Mouse (Mus musculus): ENCODE measurements around the gene Tbx19.

Gene Tbx19

DNA sequence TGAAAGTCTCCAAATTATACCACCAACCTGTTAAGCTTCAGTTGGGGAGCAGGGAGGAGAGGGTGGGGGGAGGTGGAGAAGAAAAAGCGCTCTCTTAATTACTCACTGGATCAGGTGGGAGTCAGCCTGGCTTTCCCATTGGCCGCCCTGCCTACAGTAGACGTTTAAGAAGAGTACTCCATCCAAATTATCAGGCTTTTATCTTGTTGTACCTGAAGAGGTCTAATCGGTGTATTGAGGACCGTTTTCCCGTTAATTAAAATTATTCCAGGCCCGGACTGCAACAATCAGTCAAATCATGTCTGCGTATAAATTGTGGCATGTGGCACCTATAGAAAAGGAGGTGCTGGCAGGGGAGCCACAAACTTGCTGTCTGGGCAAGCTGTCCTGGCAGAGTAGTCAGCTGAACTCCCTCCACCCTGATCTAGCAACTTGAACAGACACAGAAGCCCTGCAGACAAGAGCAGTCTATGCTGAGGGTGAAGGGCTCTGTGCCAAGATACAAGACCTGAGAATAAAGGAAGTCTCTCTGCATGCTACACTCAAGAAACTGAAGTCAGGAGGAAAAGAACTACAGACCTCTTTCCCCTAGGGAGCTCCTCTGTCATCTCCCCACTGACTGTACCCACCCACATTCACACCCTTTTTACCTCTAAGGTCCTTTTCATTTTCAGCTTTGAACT is at the start of gene Tbx19:
Gene Tbx19 (minus strand): TSS at position 51 of the 683 bp plus-strand sequence.
- no peak for DNase-seq

DNA sequence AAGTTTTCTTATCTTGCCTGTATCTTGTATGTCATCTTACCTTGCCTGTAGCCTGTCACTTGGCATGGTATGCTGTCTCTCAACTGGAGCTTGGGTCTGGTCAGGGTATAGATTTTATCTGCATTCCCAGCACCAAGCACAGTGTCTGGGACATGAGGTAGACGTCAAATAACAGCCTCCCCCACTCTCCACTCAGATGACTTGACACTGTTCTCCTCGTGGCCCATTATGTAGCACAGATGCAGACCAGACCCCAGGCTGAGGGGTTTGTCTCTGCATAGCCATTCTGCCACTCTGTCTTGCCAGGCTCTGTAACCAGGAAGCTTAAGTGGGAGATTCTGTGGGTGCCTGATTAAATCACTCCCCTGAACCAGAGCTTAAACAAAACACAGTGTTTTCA is 45.0 kb upstream of the Tbx19 start:
- no peak for DNase-seq

GRCm38 (mm10) chr1:165203488-165204035 is 43.0 kb upstream of the Tbx19 start:
- no peak for DNase-seq

GRCm38 (mm10) chr1:165201445-165202012 is 41.0 kb upstream of the Tbx19 start:
- DNase-seq: no peak

DNA sequence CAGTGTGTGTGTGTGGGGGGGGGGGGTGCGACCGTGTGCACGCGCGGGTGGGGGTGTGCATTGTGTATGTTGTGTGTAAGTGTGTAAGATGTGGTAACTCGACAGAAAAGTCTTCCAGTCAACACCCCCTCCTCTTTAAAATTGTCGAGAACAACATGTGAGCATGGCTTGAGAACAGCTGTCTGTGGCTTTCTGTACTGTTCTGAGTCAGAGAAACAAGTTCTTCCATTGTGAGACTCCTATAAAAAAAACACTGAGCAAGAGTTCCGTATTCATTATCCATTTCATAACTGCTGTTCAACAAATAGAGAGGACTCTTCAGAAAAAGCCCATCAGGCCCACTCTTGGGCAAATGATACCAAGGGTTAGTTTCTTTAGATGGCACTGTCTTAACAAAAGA is 40.2 kb upstream of the Tbx19 start:
- DNase-seq: no peak

DNA sequence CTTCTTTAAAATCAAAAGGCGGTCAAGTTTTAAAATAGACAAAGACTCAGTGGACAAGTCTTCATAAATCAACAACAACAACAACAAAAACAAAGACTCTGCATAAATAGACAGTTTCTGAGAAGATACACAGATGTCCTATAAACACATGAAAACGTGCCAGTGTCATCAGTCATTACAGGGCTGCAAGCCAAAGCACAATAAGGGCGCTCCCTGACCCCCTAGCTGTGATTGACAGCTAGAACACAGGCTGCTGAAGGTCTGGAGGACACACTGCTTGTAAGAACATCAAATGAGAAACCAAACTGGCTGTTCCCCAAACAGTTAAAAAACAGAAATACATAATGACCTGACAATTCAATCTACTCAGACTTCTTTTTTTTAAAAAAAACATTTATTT is 39.1 kb upstream of the Tbx19 start:
- DNase-seq: no peak

DNA sequence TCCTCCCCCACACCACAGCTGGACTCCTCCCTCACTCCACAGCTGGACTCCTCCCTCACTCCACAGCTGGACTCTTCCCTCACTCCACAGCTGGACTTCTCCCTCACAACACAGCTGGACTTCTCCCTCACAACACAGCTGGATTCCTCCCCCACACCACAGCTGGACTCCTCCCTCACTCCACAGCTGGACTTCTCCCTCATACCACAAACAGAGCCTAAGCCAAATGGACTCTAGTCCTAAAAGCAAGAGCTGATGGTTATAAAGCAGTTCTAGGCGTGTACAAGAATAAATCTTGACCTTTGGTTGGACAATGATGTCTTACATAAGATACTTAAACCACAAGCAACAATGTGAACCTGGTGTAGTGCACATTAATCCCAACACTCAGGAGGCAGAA is 38.4 kb upstream of the Tbx19 start:
- DNase-seq: no peak

DNA sequence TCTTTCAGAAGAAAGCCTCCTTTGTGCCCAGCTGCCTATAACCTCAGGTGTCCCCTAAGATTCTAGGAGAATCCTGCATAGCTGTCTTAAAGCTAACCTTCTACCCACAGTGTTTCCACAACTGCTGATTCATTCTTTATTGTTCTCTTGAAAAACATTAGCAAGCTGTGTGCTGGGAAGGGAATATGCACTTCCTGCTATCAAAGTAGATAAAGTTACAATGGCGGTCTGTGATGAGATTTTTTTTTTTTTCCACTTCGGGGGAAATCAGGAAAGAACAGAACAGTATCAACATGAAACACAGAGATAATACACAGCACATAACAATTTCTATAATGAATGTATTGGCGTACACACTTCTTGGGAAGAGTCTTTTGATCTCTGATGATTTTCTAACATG is 37.3 kb upstream of the Tbx19 start:
- no peak for DNase-seq

DNA sequence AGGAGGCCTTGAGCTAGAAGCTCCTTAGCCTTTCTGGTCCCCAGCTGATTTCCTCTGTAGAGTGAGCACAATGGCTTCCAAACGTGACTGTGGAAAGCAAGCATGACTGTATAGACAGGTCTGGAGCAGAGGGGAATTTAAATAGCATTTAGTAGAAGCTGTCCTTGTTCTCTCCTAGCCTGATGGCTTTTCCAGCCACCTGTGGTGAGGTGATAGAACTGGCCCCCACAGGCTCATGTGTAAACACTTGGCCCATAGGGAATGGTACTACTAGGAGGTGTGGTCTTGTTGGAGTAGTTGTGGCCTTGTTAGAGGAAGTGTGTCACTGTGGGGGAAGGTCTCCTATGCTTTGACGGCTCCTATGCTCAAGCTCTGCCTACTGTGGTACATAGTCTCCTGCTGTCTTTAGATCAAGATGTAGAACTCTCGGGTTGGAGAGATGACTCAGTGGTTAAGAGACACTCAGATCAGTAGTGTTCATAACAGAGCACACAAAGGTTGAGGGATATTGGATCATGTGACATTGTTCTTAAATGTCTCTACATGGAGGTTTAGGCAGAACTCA is 34.9 kb upstream of the Tbx19 start:
- DNase-seq: no peak

DNA sequence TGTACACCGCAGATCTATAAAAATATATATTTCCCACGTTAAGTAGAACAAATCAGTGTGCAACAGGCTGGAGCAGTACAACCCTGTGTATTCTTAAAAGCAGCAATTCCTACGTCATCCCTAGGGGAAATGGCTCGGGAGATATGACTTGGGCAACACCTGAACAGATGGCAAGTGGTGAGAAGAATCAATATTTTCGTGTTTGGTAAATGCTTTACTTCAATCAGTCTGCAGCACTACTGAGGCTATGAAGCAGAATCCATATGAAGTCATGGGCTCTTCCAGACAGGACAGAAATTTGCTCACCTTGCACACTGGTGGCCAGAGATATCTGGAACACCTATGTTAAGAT is 34.1 kb upstream of the Tbx19 start:
- DNase-seq: no peak

DNA sequence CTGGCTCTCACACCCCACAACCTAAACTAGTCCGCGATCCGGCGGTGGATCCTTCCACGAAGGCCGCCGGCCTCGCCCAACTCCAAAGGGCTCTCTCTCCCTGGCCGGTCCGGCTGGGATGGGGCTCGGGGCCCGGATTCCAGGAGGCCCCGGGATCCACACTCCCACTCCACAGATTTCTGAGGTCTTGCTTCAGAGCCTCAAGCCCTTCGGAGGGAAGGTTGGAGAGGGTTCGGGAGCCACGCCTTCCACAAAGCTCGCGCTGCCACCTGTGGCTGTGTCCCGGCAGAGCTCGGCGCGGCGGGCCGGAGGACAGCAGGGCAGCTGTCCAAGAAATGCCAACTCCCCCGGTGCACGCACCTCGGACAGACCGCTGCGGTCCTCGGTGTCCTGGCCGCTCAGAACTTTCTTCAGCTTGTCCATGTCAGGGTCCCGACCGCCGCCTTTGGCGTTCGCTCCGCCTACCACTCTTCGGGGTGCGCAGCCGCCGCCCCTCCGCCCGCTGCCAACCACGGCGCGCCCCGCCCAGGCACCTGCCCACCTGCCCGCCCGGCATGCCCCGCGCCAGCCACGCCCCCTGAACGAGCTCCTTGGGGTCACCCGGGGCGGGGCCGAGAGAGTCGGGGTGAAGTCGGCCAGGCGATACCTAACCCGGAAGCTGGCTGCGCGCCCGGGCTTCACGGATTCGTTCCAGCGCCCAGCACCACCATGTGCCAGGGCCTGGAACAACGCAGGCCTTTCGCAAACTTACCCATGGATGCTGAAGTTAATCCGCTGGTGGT is 33.5 kb upstream of the Tbx19 start, which contains the start of gene Sft2d2:
Gene Sft2d2 (minus strand): TSS at position 559 of the 782 bp plus-strand sequence.
- DNase-seq: peak; percentile 79

DNA sequence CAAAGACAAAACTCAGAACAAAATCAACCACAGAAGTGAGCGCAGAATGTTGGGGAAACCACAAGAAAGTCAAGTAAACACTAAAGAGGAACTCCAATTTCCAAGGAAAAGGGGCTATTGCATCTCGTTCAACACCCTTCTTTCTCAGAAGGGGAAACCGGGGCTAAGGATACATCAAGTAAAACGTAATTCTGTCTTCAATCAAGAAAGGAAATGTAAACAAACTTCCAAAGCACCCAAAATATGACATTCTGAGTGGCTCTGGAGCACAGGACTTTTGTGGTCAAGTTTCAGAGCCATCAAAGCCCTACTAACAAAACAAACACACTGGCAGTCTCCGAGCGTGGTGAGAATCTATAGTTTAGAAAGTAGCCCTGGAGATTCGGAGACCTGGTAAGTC is 32.9 kb upstream of the Tbx19 start:
- no peak for DNase-seq

DNA sequence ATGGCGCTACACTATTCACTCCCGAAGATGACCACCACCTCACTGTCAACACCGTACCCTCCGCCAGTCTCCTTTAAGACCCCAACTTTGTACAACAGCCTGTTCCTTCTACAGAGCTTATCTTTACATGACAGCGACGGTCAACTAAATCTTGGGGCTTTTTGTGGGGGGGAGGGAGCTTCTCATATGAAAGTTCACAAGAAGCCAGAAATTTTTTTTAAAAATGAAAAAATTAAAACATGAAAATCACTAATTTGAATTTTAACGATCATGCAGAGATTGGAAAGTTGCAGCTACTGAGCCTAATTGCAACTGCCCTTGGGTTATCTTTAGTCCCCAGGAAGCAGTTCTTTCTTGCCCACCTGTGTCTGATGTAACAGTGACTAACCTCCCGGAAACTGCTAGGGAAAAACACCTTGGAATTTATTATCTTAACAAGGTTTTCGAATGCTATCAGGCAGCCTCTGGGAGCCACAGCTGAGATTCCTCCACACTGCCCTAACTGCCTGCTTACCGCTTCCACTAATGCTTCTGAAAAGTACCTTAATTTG is 32.2 kb upstream of the Tbx19 start:
- DNase-seq: no peak

GRCm38 (mm10) chr1:165192102-165192501 is 31.5 kb upstream of the Tbx19 start:
- DNase-seq: no peak

DNA sequence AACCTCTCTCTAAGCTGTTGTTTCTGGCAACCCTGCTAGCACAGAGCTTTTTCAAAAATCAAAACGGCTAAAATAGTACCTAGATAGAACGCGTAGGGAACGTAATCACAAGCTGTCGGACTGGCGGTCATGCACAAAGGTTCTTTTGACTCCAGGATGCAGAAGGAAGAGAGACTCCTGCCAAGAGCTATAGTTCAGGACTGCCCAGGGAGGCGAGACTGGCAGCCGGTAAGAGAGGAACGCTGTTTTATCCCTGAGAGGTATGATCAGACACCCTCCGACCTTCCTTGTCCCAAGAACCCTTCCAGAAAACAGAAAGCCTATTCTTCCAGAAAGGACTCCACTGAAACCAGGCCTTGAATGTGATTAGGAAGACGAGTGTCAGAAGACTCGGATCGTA is 31.0 kb upstream of the Tbx19 start:
- no peak for DNase-seq

DNA sequence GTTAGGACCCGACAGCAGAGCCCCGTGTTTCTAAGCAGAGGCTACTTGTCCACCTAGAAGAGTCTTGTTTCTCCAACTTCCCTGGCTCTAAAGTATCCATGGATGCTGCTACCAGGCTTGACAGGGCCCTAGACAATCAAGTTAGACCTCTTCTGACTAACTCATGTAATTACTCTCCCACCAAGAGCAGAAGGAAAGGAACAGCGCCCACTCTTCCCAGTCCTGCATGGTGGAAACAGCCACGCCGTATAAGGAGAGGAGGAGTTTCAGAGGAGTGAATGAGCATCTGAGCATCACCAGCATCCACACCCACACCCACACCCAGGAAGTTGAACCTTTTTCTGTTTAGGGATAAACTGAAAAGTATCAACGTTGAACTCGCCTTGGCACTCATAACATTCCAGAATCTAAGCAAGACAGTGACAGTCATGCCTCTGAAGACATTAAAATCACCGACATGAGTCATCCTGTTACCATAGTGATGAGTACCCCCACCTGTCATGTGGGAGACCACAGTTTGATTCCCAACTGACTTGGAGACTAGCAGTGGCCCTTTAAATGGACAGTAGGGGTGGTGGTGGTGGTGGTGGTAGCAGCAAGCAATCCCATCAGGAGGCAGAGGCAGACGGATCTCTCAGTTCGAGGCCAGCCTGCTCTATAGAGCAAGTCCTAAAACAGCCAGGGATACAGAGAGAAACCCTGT is 30.1 kb upstream of the Tbx19 start:
- no peak for DNase-seq

GRCm38 (mm10) chr1:165190068-165190467 is 29.5 kb upstream of the Tbx19 start:
- no peak for DNase-seq

GRCm38 (mm10) chr1:165188806-165189580 is 28.4 kb upstream of the Tbx19 start:
- DNase-seq: no peak

DNA sequence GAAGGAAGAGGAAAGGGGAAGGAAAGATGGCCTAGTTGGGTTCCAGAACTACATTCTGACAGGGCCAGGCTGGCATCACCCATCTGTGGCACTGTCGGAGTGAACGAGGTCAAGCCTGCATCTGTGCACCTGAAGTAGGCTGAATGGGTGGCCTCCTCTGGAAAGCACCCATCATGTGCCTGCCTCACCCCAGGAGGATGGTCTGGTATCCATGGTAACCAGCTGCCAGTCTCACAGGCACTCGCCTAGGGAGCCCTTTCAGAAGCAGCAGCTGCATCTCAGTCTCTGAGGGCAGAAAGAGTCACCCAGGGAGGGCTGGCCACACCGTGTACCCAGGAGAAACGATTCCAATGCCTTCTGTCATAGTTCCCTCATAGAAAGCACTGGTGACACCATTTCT is 26.8 kb upstream of the Tbx19 start:
- no peak for DNase-seq

- DNase-seq: no peak
These were observed 25.9 kb upstream of the Tbx19 start for GRCm38 (mm10) chr1:165186491-165186890.

- no peak for DNase-seq
These were observed 24.5 kb upstream of the Tbx19 start for GRCm38 (mm10) chr1:165185116-165185515.

GRCm38 (mm10) chr1:165184178-165184577 is 23.6 kb upstream of the Tbx19 start:
- DNase-seq: no peak

All from right cerebral cortex, postnatal 4 days (tissue).